Mouse (Mus musculus) liver, embryonic 16.5 days (tissue): ENCODE data around the gene Fbxo2. TPM values are rescaled to one million over a fixed set of nuclear protein-coding genes. Genes with fewer than 3 reads are reported as not detected.
"Not testable (repeated sequence)": the region's sequence is repeated elsewhere in the genome, so short reads cannot be mapped to it uniquely, and the experiment has no call there.

Source experiments
- ATAC-seq: fragments of 200-750 bp; cut with Nextera tagmentation; 2 replicates; pipeline ENCODE4 v1.8.0; 2017; ENCODE audit warnings: low read depth, mild to moderate bottlenecking, moderate number of reproducible peaks, moderate library complexity
- H3K27ac ChIP-seq: fragments of 300-500 bp; sonication (generic); 2 replicates; pipeline ENCODE4 v1.5.1; 2014; ENCODE audit warnings: mild to moderate bottlenecking, low read length
- H3K27me3 ChIP-seq: fragments of 300-500 bp; sonication (generic); 2 replicates; pipeline ENCODE4 v1.6.1; 2014; ENCODE audit warnings: low read depth, low read length, mixed read lengths; ENCODE audit not compliant: control insufficient read depth, insufficient read depth
- H3K36me3 ChIP-seq: fragments of 300-500 bp; sonication (generic); 2 replicates; pipeline ENCODE4 v1.6.1; 2014; ENCODE audit warnings: mild to moderate bottlenecking; ENCODE audit not compliant: control insufficient read depth, insufficient read depth
- H3K4me1 ChIP-seq: fragments of 300-500 bp; sonication (generic); 2 replicates; pipeline ENCODE4 v1.6.1; 2014; ENCODE audit warnings: low read depth, low read length, mixed read lengths; ENCODE audit not compliant: control insufficient read depth
- H3K4me2 ChIP-seq: fragments of 300-500 bp; sonication (generic); 2 replicates; pipeline ENCODE4 v1.6.1; 2014; ENCODE audit warnings: low read depth, low read length, mixed read lengths
- H3K4me3 ChIP-seq: fragments of 300-500 bp; sonication (generic); 2 replicates; pipeline ENCODE4 v1.5.1; 2014; ENCODE audit warnings: low read depth, mild to moderate bottlenecking, low read length
- H3K9ac ChIP-seq: fragments of 300-500 bp; sonication (generic); 2 replicates; pipeline ENCODE4 v1.6.1; 2014; ENCODE audit warnings: low read depth, low read length
- H3K9me3 ChIP-seq: fragments of 300-500 bp; sonication (generic); replicated peaks from 2 replicates; pipeline ENCODE4 v1.6.1; 2016; ENCODE audit warnings: low read length; ENCODE audit not compliant: control insufficient read depth
- WGBS: fragments of 180-500 bp; shearing (Covaris S2); extraction: QIAGEN DNeasy Blood & Tissue Kit; methylation state at CpG from one replicate; pipeline ENCODE4 v1.1.7; 2014; ENCODE audit not compliant: insufficient replicate concordance; 5-methylcytosine and 5-hydroxymethylcytosine counted together
- polyA plus RNA-seq: library from polyadenylated mRNA; unstranded; fragments of >200 nt; fragmentation: Nextera tagmentation; extraction: Ambion mirVana; gene quantifications from 2 replicates; pipeline ENCODE4 v1.2.1, GENCODE M21; 2015

Fbxo2 gene
- polyA plus RNA-seq, 1 experiment from 2014 or later: not detected

- ATAC-seq, H3K4me3 ChIP-seq, H3K4me2 ChIP-seq, H3K36me3 ChIP-seq, H3K27ac ChIP-seq, H3K4me1 ChIP-seq, H3K9ac ChIP-seq, H3K9me3 ChIP-seq: not testable (repeated sequence)
- 16% methylated on average over 5 of the region's 6 CpGs for WGBS
- peaks cover 47% of the 10 kb centered on the region for H3K27me3 ChIP-seq
These were observed 16.2 kb downstream of the Fbxo2 start for GRCm38 (mm10) chr4:148176603-148177002.

- Histone ChIP-seq H3K27ac (no peak overlapping the region), H3K9me3 (no peaks in the 10 kb centered on the region), H3K27me3 (peaks cover 37% of the 10 kb centered on the region), H3K4me3 (no peak overlapping the region), H3K36me3 (no peaks in the 10 kb centered on the region), H3K4me2 (no peak overlapping the region), H3K9ac (no peak overlapping the region), H3K4me1 (no peaks in the 10 kb centered on the region)
- no peak for ATAC-seq
These were observed 17.3 kb downstream of the Fbxo2 start for GRCm38 (mm10) chr4:148177716-148178115.

- no peak overlapping the region for H3K4me2 ChIP-seq
- WGBS: 70% methylated on average over 12 of the region's 12 CpGs
- no peak overlapping the region for H3K4me3 ChIP-seq
- peaks cover 8% of the 10 kb centered on the region for H3K27me3 ChIP-seq
- no peak overlapping the region for H3K27ac ChIP-seq
- H3K9ac ChIP-seq: no peak overlapping the region
- H3K9me3 ChIP-seq: no peaks in the 10 kb centered on the region
- no peak for ATAC-seq
- H3K4me1 ChIP-seq: no peaks in the 10 kb centered on the region
- no peaks in the 10 kb centered on the region for H3K36me3 ChIP-seq
These were observed 21.1 kb downstream of the Fbxo2 start for GRCm38 (mm10) chr4:148181483-148181882.

GRCm38 (mm10) chr4:148182363-148182762 is 21.9 kb downstream of the Fbxo2 start:
- H3K9me3 ChIP-seq: no peaks in the 10 kb centered on the region
- no peaks in the 10 kb centered on the region for H3K4me1 ChIP-seq
- no peak overlapping the region for H3K4me2 ChIP-seq
- H3K27me3 ChIP-seq: peaks cover 8% of the 10 kb centered on the region
- H3K27ac ChIP-seq: no peak overlapping the region
- H3K9ac ChIP-seq: no peak overlapping the region
- no peak for ATAC-seq
- H3K36me3 ChIP-seq: no peaks in the 10 kb centered on the region
- WGBS: 33% methylated on average over 8 of the region's 8 CpGs
- no peak overlapping the region for H3K4me3 ChIP-seq

- Histone ChIP-seq H3K27me3 (peaks cover 6% of the 10 kb centered on the region), H3K4me1 (peaks cover 2% of the 10 kb centered on the region), H3K27ac (no peak overlapping the region), H3K4me2 (no peak overlapping the region), H3K9ac (no peak overlapping the region), H3K36me3 (no peaks in the 10 kb centered on the region), H3K4me3 (no peak overlapping the region), H3K9me3 (no peaks in the 10 kb centered on the region)
- 67% methylated on average over 9 of the region's 9 CpGs for WGBS
- no peak for ATAC-seq
These were observed 24.1 kb downstream of the Fbxo2 start for GRCm38 (mm10) chr4:148184564-148184963.

- H3K27ac ChIP-seq: no peak overlapping the region
- no peak overlapping the region for H3K4me3 ChIP-seq
- H3K9me3 ChIP-seq: no peaks in the 10 kb centered on the region
- ATAC-seq: no peak
- peaks cover 2% of the 10 kb centered on the region for H3K4me1 ChIP-seq
- H3K27me3 ChIP-seq: peaks cover 6% of the 10 kb centered on the region
- 53% methylated on average over 4 of the region's 4 CpGs for WGBS
- H3K4me2 ChIP-seq: no peak overlapping the region
- H3K9ac ChIP-seq: no peak overlapping the region
- H3K36me3 ChIP-seq: no peaks in the 10 kb centered on the region
These were observed 25.4 kb downstream of the Fbxo2 start for GRCm38 (mm10) chr4:148185819-148186218.

GRCm38 (mm10) chr4:148188767-148189166 is 28.3 kb downstream of the Fbxo2 start:
- not testable (repeated sequence) for H3K27ac ChIP-seq, H3K4me3 ChIP-seq, H3K4me2 ChIP-seq, H3K4me1 ChIP-seq, H3K36me3 ChIP-seq, H3K9ac ChIP-seq, H3K27me3 ChIP-seq, H3K9me3 ChIP-seq
- ATAC-seq: peak; percentile 72
- WGBS: 68% methylated on average over 1 of the region's 1 CpGs

GRCm38 (mm10) chr4:148192707-148193245 is 32.4 kb downstream of the Fbxo2 start:
- H3K9ac ChIP-seq: no peak overlapping the region
- no peak overlapping the region for H3K4me3 ChIP-seq
- H3K27me3 ChIP-seq: no peaks in the 10 kb centered on the region; the same call in 1 of the 2 replicates
- WGBS: 35% methylated on average over 11 of the region's 11 CpGs
- no peak overlapping the region for H3K4me2 ChIP-seq
- no peaks in the 10 kb centered on the region for H3K36me3 ChIP-seq
- H3K9me3 ChIP-seq: no peaks in the 10 kb centered on the region
- H3K4me1 ChIP-seq: peaks cover 12% of the 10 kb centered on the region
- no peak overlapping the region for H3K27ac ChIP-seq
- no peak for ATAC-seq

GRCm38 (mm10) chr4:148194400-148194799 is 34.0 kb downstream of the Fbxo2 start:
- Histone ChIP-seq H3K4me1 (peaks cover 10% of the 10 kb centered on the region), H3K4me2 (no peak overlapping the region), H3K4me3 (no peak overlapping the region), H3K9me3 (no peaks in the 10 kb centered on the region), H3K36me3 (no peaks in the 10 kb centered on the region), H3K27ac (no peak overlapping the region), H3K9ac (no peak overlapping the region), H3K27me3 (peaks cover 4% of the 10 kb centered on the region)
- ATAC-seq: peak; percentile 56
